Mouse (Mus musculus) embryonic facial prominence, embryonic 10.5 days (tissue): ENCODE measurements at regions not wholly inside any gene's neighbourhood (a gene's known extent, or its start where the extent isn't known, plus 50 kb on each side); places are given as distances from the start of the nearest gene placed in this dataset.

Experiments
- DNase-seq: peaks from one replicate; pipeline ENCODE4 v3.0.0-alpha.2; 2017; ENCODE audit warnings: low spot score
- H3K27ac ChIP-seq: fragments of 300-500 bp; sonication (generic); replicated peaks from 2 replicates; pipeline ENCODE4 v1.5.1; 2016; ENCODE audit warnings: mild to moderate bottlenecking
- H3K27me3 ChIP-seq: fragments of 300-500 bp; sonication (generic); replicated peaks from 2 replicates; pipeline ENCODE4 v1.6.1; 2016; ENCODE audit warnings: low read depth, mild to moderate bottlenecking; ENCODE audit not compliant: poor library complexity, severe bottlenecking
- H3K36me3 ChIP-seq: fragments of 300-500 bp; sonication (generic); replicated peaks from 2 replicates; pipeline ENCODE4 v1.6.1; 2016; ENCODE audit warnings: mild to moderate bottlenecking, moderate library complexity
- H3K4me1 ChIP-seq: fragments of 300-500 bp; sonication (generic); 2 replicates; pipeline ENCODE4 v1.6.1; 2016
- H3K4me3 ChIP-seq: fragments of 300-500 bp; sonication (generic); 2 replicates; pipeline ENCODE4 v1.5.1; 2016; ENCODE audit warnings: mild to moderate bottlenecking, moderate library complexity
- H3K9me3 ChIP-seq: fragments of 300-500 bp; sonication (generic); 2 replicates; pipeline ENCODE4 v1.6.1; 2016; ENCODE audit warnings: mild to moderate bottlenecking
- WGBS: fragments of 180-500 bp; shearing (Covaris S2); methylation state at CpG from one replicate; pipeline ENCODE4 v1.1.7; 2016; 5-methylcytosine and 5-hydroxymethylcytosine counted together

DNA sequence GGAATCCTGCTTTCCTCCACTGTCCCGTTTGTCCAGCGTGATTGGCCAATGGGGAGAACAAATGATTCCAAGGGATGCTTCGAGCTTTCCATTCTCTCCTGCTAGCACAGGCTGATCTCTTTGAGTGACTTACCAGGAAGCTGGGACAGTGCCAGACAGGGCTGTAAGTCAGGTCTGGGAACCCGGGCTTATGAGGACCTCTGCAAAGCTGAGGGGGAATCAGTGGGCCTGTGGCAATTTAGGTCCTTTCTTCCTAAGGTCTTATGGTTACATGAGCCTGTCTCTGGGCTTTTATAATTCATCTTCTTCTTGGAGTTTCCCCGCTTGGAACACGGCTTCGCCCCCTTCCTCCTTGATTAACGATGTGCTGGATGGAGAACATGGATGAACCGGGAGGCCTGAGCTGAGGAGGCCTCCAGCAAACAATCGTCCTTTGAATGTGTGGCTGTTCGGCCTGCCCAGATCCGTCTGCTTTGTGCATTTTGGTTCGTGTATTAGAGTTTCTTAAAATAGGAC lies 98.5 kb downstream of the Mis18a start:
- H3K4me3 ChIP-seq: peak overlapping the region; percentile 35; the same call in 1 of the 2 replicates
- WGBS: 46% methylated on average over 13 of the region's 13 CpGs
- H3K4me1 ChIP-seq: peaks cover 48% of the 10 kb centered on the region
- peaks cover 10% of the 10 kb centered on the region; the same call in 1 of the 2 replicates for H3K27me3 ChIP-seq
- peak overlapping the region; percentile 90 for H3K27ac ChIP-seq
- no peak for DNase-seq
- H3K36me3 ChIP-seq: no peaks in the 10 kb centered on the region
- 0 out of 2 replicates have a peak, but pooled peaks cover 6% of the 10 kb centered on the region for H3K9me3 ChIP-seq

DNA sequence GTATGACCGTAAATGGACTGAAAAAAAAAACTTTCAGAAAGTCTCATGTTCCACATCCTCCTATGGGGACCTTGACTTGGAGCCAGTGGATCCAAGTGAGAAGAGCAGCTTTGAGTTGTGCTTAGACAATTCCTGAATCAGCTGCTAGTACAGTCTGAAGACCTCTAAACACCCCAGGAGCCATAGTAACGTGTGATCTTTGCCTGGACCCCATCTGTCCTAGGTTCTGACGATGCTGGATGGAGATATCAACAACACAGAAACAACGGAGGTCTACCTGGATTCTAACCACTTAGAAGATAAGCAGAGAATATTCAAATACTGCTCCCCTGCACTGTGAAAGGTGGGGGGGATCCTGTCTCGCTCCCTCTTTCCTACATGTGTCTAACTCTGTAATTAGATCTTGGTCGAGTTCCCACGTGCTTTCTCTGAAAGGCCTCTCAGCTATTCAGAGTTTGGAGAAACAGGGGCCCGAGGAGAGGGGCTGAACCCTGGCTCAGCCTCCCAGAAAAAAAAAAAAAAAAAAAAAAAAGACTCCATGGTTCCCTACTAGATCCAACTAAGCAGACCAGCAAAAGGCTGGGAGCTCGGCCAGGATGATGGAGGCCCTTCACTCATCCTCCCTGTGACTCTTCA lies 101.1 kb downstream of the Mis18a start:
- H3K27me3 ChIP-seq: peaks cover 14% of the 10 kb centered on the region; the same call in 1 of the 2 replicates
- no peak overlapping the region for H3K4me3 ChIP-seq
- H3K4me1 ChIP-seq: peaks cover 69% of the 10 kb centered on the region
- H3K36me3 ChIP-seq: no peaks in the 10 kb centered on the region
- no peak overlapping the region; the same call in 1 of the 2 replicates for H3K27ac ChIP-seq
- H3K9me3 ChIP-seq: 0 out of 2 replicates have a peak, but pooled peaks cover 3% of the 10 kb centered on the region
- WGBS: 80% methylated on average over 9 of the region's 9 CpGs
- DNase-seq: no peak

DNA sequence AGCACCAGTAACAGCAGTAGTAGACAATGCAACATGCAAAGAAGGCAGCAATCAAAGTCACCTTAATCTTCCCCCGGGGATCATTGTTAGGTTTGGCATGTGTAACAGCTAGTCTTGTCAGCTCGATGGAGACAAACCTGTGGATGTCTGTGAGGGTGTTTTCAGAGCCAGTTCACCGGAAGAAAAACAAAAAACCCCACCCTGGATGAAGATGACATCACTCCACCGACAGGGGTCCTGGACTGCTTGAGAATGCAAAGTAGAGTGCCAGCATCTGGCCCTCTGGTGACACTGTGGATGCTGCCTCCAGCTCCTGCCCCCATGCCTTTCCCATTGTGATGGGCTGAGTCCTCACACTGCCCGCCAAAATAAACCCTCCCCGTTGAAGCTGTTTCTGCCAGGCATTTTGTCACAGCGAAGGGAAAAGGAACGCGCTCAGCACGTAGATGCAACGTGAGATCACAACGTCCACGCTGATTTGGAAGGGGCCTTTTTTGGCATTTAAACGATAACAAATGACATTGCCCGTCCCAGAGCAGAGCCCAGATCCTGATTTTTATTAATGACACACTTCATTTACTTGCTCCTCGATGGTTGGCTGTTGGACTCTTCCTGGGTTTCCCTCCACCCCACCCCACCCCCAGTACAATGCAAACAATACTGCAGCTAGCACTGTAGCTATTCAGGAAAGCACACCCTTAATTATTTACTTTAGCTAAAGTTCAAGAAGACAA lies 101.7 kb downstream of the Mis18a start:
- Histone ChIP-seq H3K9me3 (0 out of 2 replicates have a peak, but pooled peaks cover 6% of the 10 kb centered on the region), H3K27ac (0 out of 2 replicates have a peak overlapping the region, but pooled peaks have one; percentile 41), H3K36me3 (no peaks in the 10 kb centered on the region), H3K4me3 (no peak overlapping the region), H3K27me3 (peaks cover 14% of the 10 kb centered on the region; the same call in 1 of the 2 replicates), H3K4me1 (peaks cover 62% of the 10 kb centered on the region)
- 81% methylated on average over 16 of the region's 16 CpGs for WGBS
- no peak for DNase-seq

GRCm38 (mm10) chr16:90624039-90624625 lies 103.1 kb downstream of the Mis18a start:
- H3K27ac ChIP-seq: peak overlapping the region; percentile 8; the same call in 1 of the 2 replicates
- no peak for DNase-seq
- H3K4me3 ChIP-seq: no peak overlapping the region
- 0 out of 2 replicates have a peak, but pooled peaks cover 6% of the 10 kb centered on the region for H3K9me3 ChIP-seq
- peaks cover 59% of the 10 kb centered on the region for H3K4me1 ChIP-seq
- 0 out of 2 replicates have a peak, but pooled peaks cover 6% of the 10 kb centered on the region for H3K27me3 ChIP-seq
- WGBS: 77% methylated on average over 17 of the region's 17 CpGs
- H3K36me3 ChIP-seq: no peaks in the 10 kb centered on the region

- 0 out of 2 replicates have a peak, but pooled peaks cover 5% of the 10 kb centered on the region for H3K27me3 ChIP-seq
- H3K4me3 ChIP-seq: no peak overlapping the region
- DNase-seq: no peak
- 80% methylated on average over 8 of the region's 8 CpGs for WGBS
- H3K36me3 ChIP-seq: no peaks in the 10 kb centered on the region
- 0 out of 2 replicates have a peak, but pooled peaks cover 6% of the 10 kb centered on the region for H3K9me3 ChIP-seq
- H3K27ac ChIP-seq: peak overlapping the region; percentile 54; the same call in 1 of the 2 replicates
- H3K4me1 ChIP-seq: peaks cover 48% of the 10 kb centered on the region
These were observed 104.5 kb downstream of the Mis18a start for GRCm38 (mm10) chr16:90622677-90623225.

DNA sequence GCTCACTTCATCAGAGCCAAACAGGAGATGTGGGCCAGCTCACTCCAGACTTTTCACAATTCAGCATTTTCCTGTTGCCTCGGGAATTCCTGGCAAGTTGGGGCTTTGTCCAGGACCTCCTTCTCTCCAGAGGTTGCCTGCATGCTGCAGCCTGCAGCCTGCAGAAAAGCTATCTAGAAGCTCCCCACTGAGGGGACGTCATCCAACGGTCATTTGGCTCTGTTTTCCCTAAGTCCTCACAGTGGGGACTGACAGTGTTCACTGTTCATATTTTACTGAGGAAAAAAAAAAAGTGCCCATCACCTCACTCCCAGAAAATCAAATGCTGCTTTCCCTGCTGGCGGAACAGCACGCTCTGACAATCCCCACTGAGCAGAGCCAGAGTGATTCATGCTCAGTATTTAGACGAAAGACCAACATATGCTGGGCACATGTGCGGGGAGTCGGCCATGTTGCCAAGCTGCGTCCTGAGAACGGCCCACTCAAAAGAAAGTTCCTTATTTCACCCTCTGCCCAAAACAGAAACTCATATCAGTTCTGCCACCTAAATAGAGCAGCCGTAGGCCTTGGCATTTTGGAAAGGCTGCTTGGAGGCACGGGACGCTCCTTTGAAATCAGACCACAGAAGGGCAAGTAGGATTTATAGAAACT lies 105.3 kb downstream of the Mis18a start:
- DNase-seq: no peak
- Histone ChIP-seq H3K4me1 (peaks cover 50% of the 10 kb centered on the region), H3K9me3 (0 out of 2 replicates have a peak, but pooled peaks cover 4% of the 10 kb centered on the region), H3K27me3 (0 out of 2 replicates have a peak, but pooled peaks cover 5% of the 10 kb centered on the region), H3K4me3 (no peak overlapping the region), H3K27ac (peak overlapping the region; percentile 54; the same call in 1 of the 2 replicates), H3K36me3 (no peaks in the 10 kb centered on the region)
- 75% methylated on average over 13 of the region's 13 CpGs for WGBS

DNA sequence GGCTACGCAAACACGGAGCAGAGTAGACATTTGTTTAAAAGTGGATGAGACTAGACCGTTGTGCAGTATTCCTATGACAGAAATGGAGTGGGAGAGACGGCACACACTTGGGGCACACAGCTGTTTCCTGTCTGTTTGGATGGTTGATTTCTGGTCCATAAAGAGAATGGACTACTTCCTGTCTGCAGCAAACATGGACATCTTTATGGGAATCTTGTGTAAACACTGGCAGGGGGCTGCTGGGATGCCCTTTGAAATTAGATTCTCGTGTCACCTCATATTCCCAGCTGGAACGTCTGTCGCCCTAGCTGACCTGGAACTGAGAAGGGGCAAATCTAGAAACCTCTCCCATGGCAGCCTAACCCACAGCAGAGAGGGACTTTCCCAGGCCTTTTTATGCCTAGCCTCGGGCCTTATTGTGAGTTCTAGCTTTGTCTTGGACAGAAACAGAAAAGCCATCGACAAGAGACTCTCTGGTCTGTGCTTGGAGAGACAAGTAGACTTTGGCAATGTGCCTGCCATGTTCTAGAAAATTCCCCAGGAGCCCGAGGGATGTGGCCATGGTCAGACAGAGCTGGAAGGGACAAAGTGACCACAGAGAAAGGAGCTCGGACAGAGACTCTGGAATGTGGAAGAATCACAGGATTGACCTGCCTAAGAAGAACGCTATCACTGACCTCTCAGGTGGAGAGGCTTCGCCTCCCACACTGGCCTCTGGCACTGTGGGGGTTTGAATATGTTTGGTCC lies 107.5 kb downstream of the Mis18a start:
- no peak overlapping the region for H3K4me3 ChIP-seq
- no peaks in the 10 kb centered on the region for H3K36me3 ChIP-seq
- no peak for DNase-seq
- 74% methylated on average over 13 of the region's 13 CpGs for WGBS
- H3K27ac ChIP-seq: peak overlapping the region; percentile 16
- 0 out of 2 replicates have a peak, but pooled peaks cover 5% of the 10 kb centered on the region for H3K27me3 ChIP-seq
- H3K9me3 ChIP-seq: 0 out of 2 replicates have a peak, but pooled peaks cover 3% of the 10 kb centered on the region
- peaks cover 55% of the 10 kb centered on the region for H3K4me1 ChIP-seq

- DNase-seq: peak; percentile 14
These were observed 111.4 kb downstream of the Mis18a start for GRCm38 (mm10) chr16:90615791-90616190.

GRCm38 (mm10) chr16:90614137-90614536 lies 113.1 kb downstream of the Mis18a start:
- Histone ChIP-seq H3K4me1 (peaks cover 23% of the 10 kb centered on the region), H3K36me3 (no peaks in the 10 kb centered on the region), H3K27me3 (no peaks in the 10 kb centered on the region), H3K9me3 (no peaks in the 10 kb centered on the region), H3K27ac (no peak overlapping the region; the same call in 1 of the 2 replicates), H3K4me3 (no peak overlapping the region)
- no peak for DNase-seq
- WGBS: 94% methylated on average over 1 of the region's 1 CpGs

More at GRCm38 (mm10) chr16:90615791-90616190, 111.4 kb downstream of the Mis18a start:
- peaks cover 33% of the 10 kb centered on the region for H3K4me1 ChIP-seq
- H3K27ac ChIP-seq: no peak overlapping the region
- no peaks in the 10 kb centered on the region for H3K27me3 ChIP-seq
- 71% methylated on average over 10 of the region's 10 CpGs for WGBS
- H3K36me3 ChIP-seq: no peaks in the 10 kb centered on the region
- 0 out of 2 replicates have a peak, but pooled peaks cover 3% of the 10 kb centered on the region for H3K9me3 ChIP-seq
- H3K4me3 ChIP-seq: no peak overlapping the region

- no peak overlapping the region for H3K27ac ChIP-seq
- peaks cover 10% of the 10 kb centered on the region for H3K4me1 ChIP-seq
- H3K9me3 ChIP-seq: no peaks in the 10 kb centered on the region
- no peaks in the 10 kb centered on the region for H3K27me3 ChIP-seq
- DNase-seq: no peak
- no peak overlapping the region for H3K4me3 ChIP-seq
- H3K36me3 ChIP-seq: no peaks in the 10 kb centered on the region
- 91% methylated on average over 22 of the region's 22 CpGs for whole genome bisulfite sequencing
These were observed 117.0 kb downstream of the Mis18a start for GRCm38 (mm10) chr16:90610097-90610808.
